Mouse (Mus musculus): ENCODE data around the gene Zbtb1.
A peak's percentile ranks its signal among the peaks of the same experiment; 100 is the strongest.

Zbtb1 gene

DNA sequence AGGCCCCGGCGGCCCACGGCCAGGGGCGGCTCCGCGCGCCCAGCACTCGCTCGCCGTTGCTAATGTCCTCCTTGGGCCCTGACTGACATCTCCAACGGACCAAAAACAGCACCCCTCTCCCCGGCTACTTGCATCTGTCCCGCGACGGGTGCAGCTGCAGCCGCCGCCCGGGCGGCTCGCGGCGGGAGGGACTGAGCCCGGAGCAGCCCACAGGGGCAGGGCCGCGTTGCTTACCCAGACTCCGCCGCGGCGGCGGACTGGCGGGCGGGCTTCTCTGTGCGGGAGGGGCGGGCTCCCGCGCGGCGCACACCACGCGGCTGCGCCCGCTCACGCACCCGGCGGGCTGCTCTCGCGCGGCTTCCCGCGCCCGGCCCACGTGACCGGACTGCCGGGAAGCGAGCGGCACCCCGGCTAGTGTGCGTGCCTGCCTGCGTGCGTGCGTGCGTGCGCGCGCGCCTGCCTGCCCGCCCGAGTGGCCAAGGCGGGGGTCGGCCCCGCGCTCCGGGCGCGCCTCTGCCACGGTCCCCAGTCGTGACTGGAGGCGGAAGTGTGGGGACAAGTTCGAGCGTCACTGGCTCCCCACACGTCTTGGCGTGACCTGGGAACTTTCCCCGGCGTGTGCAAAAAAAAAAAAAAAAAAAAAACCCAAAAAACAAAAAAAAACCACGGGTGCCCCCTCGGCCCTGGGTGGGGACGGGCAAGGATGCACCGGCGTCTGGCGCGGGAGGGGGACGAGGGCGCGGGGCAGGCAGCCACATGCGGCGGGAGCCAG lies 674 bp upstream of the Zbtb1 start, which contains the start of gene Zbtb25:
Gene Zbtb25, minus strand, starts transcription at position 397 of the 772 bp plus-strand sequence.
- DNase-seq: peak; percentile 95

DNA sequence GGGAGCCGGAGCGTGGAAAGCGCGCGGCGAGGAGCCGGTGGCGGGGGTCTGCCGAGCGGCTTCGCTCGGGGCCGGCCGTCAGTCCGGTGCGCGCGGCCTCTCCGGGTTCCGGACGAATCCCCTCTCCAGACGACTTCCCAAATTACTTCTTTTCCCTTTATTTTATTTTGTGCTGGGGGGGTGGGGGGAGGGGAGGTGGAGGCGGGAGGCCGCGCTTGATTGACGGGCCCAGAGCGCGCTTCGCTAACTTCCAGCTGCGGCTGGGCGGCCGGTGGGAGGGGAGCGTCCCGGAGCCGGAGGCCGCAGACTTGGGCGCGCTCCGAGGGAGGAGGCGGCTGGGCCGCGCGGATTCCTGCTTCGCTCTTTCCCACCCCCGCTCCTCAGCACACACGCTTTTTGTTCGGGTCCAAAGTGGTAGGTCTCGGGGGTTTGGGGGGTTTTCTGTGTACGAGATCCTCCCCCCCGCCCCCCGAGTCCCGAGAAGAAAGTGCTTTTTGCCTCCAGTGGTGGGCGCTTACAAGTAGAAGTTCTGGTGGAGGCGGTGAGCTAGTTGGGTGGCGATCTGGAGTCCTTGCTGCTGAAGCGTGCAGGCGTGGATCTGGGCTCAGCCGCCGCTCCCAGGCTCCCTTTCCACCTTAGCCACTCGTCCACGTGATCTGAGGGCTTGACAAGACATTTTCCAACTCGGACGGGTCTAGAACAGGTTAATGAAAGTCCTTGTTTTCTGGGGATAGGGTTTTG lies 935 bp downstream of the Zbtb1 start:
- peak; percentile 70 for DNase-seq

DNA sequence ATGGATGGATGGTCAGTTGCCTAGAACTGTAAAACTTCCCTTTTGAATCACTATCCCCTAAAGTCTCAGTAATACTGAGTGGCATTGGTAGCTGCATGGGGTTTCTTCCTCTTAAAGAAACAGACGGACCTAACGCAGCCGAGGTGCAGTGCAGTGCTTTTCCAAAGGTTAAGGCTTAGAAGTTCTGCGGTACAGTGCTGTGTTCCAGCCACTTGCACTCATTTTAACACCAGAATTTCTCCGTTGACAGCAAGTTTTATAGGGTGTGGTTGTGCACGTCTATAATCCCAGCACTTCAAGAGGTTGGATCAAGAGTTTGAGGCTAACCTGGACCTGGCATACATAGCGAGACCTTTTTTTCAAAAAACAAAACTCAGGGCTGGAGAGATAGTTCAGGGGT lies 2.0 kb downstream of the Zbtb1 start:
- no peak for DNase-seq

DNA sequence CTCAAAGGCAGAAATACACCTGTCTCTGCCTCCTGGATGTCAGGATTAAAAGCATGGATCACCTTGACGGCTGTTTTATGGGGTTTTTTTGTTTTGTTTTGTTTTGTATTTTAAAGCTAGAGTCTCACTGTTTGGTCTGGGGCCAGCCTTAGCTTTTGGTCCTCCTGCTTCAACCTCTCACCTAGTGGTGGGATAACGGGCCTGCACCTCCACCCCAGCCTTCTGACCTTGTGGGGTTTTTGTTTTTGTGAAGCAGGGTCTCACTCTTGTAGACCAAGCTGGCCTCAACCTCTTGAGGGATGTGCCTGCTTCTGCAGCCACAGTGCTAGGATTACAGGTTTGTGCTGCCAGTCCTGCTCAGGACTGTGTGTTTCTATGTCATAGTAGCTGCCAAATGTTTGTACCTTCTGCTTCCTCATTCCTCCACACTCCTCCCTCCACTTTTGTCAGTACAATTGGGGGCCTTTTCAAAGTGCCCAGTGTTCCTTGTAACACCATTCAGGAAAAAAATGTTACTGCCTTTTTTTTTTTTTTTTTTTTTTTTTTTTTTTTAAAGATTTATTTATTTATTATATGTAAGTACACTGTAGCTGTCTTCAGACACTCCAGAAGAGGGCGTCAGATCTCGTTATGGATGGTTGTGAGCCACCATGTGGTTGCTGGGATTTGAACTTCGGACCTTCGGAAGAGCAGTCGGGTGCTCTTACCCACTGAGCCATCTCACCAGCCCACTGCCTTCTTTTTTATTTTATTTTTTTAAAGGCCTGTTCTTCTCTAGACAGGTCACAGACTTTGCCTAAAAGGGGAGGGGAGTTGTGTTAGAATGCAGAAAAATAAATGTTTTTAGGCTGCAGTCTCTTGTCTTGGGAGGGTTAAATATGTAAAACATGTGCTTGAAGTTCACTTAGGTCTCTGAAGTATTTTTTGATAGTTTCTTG lies 3.1 kb downstream of the Zbtb1 start:
- DNase-seq: peak; percentile 28

DNA sequence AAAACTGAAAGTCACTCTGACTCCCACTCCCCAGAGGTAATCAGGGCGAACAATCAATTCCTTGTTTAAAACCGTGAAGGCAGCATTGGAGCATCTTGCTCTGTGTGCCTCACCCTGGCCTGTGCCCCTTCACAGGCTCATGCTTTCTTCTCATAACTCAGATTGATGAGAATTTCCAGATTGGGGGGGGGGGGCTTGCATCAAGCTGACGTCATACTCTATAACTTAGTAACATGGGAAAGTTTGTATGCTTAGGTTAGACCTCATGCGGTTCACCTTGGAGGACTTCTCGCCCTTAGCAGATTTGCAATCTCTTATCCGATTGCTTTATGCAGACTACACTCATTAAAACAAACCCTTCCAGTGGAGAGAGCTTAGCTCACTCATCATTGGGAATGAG lies 3.9 kb downstream of the Zbtb1 start:
- no peak for DNase-seq

DNA sequence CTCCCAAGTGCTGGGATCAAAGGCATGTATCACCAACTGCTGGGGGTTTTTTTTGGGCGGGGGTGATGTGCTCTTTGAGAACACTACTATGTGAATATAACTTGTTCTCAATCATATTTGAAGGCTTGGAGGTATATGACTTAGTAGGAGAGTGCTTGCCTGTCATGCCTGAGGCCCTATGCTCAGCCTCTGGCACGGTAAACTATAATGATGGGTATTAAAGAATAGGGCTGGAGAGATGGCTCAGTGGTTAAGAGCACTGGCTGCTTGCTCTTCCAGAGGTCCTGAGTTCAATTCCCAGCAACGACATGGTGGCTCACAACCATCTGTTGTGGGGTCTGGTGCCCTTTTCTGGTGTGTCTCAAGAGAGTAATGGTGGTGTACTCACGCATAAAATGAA lies 4.8 kb downstream of the Zbtb1 start:
- no peak for DNase-seq

DNA sequence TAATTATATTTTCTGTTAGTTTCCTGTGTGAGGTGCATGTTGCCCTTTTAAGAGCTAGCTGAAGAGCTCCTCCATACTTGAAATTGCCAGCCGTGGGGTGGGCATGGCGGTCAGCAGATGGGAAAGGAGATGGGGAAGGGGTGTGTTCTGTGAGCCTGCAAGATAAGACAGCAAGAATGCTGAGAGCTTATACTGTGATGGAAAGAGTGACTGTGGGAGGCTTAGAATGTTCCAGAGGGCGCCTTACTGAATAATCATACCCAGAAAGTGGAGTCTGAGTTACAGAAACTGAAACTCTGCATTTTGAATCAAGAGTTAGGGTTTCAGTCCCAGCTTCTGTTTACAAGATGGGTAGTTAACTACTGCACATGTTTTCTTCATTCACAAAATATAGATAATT lies 5.4 kb downstream of the Zbtb1 start:
- no peak for DNase-seq

DNA sequence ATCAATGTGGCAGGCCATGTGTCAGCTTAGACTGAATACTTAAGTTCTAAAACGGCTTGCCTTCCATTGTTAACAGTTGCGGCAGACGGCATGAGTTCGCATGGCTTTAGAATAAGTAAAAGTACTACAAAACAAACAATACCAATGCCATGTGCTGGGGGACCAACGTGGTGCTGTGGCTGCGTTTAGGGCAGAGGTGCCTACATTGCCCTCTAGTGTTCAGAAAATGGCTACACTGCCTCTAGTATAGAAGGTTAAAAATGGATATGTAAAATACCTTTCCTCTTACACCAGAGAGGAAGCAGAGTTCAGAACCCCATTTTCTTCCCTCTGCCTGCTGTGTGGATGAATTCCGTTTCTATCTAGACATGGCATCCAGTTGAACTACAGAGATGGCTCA lies 6.6 kb downstream of the Zbtb1 start:
- DNase-seq: no peak

DNA sequence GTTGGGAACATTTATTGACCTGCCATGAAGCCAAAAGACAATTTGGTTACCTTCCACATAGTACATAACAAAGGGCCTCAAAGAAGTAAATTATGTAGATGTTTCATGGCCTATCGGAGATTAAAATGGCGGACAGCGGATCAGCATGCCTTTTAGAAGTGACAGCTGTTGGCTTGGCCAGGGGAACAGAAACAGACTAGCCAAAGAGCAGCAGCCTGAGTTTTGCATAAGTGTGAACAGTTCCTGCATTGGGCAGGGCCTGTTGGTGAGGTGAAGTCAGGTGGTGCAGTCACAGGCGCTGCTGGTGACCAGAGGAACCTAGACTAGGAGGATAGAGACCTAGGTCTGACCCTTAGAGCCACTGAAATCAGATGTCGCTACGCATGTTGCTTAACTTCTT lies 7.0 kb downstream of the Zbtb1 start:
- DNase-seq: no peak

DNA sequence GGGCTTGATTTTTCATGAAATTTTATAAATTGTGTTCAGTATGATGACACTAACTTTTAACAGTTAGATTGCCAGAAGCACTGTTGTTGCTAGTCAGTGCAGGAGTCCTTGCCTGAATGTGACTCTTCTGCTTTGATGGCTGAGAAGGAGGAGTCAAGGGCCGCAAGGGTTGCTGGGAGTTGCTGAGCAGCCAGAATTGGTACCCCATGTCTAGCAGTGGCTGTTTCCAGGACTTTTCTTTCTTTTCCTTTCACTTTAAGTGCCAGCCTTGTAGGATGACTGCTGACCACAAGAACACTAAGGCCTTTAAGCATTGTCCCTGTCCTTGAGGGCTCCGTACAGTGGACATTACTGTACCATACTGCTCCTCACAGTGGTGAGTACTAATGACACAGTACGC lies 7.7 kb downstream of the Zbtb1 start:
- no peak for DNase-seq

DNA sequence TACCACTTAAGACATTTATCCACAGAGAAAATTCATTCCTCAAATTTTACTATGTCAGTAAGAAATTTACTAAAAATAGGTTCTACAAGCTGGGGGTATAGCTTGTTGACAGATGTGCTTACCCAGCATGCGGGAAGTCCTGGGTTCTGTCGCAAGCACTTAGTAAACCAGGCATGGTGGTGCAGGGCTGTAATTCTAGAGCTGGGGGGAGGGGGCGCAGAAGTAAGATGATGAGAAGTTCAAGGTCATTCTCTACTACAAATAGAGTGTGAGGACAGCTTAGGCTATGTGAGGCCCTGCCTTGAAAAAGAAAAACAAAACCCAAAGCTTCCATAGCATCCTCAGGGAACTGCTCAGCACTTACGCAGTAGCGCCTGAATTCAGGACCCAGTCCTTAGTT lies 8.5 kb downstream of the Zbtb1 start:
- no peak for DNase-seq

DNA sequence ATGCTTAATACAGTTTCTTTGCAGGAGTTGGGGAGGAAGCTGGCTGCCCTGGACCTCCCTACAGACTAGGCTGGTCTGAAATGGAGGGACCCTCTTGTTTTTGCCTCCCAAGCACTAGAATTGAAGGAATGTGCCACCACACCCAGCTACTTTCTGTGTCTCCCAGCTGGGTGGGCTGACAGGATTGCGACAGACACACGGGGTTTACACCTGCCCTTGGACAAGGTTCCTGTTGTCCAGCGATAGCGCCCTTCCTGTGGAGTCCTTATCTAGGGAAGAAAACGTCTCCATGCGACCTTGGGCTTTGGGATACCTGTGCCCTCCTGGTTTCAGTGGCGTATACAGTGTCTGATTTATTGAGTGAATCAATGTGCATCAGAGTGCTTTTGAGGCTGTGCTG lies 10.1 kb downstream of the Zbtb1 start:
- DNase-seq: no peak

DNA sequence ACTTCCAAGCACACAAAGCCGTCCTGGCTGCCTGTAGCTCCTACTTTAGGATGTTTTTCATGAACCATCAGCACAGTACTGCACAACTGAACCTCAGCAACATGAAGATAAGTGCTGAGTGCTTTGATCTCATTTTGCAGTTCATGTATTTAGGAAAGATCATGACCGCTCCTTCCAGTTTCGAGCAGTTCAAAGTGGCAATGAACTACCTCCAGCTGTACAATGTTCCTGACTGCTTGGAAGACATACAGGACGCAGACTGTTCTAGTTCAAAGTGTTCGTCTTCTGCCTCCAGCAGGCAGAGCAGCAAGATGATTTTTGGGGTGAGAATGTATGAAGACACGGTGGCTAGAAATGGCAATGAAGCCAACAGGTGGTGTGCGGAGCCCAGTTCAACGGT lies 15.3 kb downstream of the Zbtb1 start:
- DNase-seq: no peak

DNA sequence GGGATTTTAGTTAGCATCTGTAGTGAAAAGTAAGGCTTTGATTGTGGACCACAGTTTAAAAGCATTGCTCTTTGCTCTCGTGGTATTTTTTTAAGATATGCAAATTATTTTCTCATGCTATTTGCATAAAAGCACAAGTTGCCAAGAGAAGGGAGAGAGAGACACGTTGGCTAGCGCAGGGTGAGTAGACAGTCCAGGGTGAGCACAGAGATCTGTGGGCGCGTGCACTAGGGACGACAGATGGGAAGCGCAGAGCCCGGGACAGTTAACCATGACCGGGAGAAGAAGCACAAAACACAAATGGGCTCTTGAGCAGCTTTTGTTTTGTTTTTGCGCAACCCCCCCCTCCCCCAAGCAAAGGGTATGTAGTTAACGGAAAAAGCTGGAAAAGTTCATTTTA lies 18.7 kb downstream of the Zbtb1 start:
- DNase-seq: no peak

DNA sequence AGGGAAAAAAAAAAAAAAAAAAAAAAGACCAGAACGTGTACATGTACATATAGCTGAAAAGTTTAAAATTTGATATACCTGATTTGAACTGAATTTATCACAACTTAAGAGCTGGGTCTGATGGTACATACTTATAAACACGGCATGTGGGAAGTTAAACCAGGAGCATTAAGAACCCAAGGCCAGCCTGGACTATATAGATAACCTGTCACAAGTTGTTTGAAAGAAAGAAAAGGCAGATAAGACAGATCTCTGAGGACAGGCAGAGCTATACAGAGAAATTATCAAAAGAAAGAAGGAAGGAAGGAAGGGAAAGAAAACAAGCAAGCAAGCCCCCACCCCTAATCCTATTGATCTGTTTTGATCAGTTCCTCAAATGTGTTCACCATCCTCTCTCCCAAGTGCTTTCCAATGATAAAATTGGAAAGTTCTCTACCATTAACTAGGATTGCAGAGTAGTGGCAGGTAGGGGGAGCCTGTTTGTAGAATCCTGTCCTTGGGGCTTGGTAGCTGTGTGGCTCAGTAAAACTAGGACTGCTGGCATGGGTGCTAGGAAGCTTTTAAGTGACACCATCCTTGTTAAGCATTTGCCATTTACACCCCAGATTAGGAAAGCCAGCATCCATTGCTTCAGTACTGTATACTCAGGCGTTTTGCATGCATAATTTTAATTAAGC lies 21.7 kb downstream of the Zbtb1 start:
- DNase-seq: no peak

DNA sequence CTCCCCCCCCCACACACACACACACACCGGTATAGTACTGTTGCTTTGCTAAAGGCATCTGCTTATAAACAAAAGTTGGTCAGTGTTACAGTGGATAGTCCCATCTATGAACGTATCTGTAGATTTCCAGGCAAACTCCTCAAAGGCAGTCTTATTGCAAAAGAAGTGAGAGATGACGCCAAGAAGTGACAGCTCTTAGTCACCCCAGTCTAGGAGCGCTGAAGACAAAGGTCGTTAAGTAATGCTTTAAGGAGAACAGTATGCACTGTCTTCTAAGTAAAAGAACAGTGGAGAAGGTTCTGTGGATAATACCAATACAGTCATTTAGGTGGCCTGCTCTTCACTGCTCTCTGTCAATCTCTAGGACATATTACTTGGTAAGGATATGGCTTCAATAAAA lies 22.9 kb downstream of the Zbtb1 start:
- no peak for DNase-seq

DNA sequence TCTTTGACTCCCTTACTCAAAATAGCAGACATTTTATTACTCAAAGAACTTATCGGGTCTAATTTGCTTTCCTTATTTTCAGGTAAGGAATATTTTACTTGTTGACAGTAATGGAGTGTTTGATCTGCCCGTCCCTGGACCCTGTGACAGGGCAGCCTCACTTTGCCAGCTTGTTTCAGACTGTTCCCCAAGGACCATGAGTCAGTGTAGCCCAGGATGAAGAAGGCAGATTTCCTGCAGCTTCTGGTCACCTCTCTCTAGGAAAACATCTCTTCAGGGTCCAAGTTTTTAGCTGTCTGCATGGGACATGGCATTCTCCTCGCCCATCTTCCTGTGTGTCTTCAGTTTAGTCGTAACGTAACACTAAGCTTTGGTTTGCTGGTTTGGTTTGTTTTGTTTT lies 27.2 kb downstream of the Zbtb1 start:
- DNase-seq: no peak

DNA sequence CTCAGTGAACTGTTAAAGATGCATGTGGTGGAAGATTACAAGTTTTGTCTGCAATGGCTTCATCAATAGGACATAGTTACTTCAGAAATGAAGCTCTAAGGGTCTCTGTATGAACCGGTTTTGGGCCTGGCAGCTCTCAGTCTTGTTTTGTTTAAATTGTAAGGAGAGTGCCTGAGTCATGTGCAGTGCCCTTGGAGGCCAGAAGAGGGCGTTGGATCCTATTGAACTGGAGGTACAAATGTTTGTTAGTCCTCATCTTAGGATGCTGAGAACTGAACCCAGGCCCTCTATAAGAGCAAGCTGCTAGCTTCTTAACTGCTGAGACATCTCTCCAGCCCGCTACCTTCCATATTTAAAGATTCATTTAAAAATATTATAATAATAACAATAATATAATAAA lies 31.6 kb downstream of the Zbtb1 start:
- no peak for DNase-seq

DNA sequence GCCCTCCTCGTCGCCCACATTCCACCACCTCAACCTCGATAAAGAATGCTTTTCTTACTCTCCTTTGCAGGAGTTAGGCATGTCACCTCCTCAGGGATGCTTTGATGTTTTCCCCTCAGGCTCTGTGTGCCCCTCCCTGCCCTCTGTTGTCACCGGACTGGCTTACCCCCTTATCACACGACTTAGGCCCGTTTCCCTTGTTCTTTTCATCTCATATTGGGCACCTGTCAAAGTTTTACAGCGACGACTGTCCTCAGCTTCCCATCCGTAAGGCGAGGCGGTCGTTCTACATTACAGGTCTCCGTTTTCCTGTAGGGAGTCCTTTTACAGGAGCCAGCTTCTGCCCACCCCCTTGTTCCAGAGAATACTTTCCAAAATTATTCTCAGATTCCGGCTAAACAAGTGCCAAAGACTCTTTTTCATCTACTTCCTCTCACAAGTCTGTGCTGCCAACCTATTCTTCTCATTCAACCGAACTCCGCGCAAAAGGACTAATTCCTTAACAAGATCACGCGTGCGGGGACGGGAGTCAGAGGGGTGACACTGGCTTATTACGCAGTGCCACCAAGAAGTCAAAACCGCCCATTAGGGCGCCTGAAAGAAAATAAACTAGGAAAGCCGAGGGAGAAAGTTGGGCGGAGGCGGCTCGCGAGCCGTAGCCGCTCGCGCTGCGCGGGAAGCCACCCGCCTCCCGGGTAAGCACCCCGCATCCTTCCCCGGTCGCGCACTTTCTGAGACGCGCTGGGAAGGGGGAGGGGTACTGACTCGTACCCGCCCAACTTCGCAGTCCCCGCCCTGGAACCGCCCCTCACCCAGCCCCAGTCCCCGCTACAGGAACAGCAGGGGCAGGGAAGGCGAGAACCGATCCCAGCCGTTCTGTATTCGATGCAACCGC lies 33.2 kb downstream of the Zbtb1 start:
- no peak for DNase-seq

DNA sequence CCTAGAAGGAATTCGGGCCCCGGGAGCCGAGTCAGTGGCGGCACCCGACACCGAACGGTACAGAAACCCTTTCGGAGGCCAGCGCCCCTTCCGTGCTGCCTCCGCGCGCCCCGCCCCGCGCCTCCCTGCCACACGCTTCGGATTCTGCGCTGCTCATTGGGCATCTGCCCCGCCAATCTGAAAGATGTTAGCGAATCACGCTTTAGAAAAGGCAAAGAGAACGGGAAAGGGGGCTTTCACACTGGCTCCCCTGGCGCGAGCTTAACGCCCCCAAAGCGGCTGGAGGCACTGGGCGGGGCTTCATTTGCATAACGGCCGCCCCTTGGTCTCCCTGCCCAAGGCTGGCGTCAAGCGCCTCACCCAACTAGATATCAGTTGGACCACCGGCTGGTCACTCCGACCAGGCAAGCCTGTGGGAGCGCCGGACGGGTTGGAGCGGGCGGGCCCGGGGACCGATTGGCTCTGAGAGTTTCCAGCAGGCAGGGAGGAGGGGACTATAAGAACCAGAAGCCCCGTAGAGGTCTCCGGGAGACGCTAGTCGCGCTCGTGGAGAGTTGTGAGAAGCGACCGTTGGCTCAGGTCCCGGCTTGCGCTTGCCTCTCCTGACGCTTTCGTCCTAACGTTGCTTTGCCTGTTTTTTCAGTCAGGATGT lies 33.9 kb downstream of the Zbtb1 start, which contains the start of gene Hspa2:
Gene Hspa2, plus strand, starts transcription at position 291 of the 652 bp plus-strand sequence.
- DNase-seq: peak; percentile 99

DNA sequence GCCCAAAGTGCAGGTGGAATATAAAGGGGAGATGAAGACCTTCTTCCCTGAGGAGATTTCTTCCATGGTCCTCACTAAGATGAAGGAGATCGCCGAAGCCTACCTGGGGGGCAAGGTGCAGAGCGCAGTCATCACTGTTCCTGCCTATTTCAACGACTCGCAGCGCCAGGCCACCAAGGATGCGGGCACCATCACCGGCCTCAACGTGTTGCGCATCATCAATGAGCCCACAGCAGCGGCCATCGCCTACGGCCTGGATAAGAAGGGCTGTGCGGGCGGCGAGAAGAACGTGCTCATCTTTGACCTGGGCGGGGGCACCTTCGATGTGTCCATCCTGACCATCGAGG lies 34.7 kb downstream of the Zbtb1 start:
- no peak for DNase-seq

All from cerebellum, adult 9-11 months (tissue).